Mouse (Mus musculus): ENCODE data around the gene Fam76a. TPM values are rescaled to one million over a fixed set of nuclear protein-coding genes. Genes with fewer than 3 reads are reported as not detected.

The Fam76a gene
- polyA plus RNA-seq, 1 experiment from 2014 or later: 39.5 TPM

GRCm38 (mm10) chr4:132960864-132961639 is 38.7 kb upstream of the Fam76a start:
- no peaks in the 10 kb centered on the region for H3K27me3 ChIP-seq (ENCODE audit: control insufficient read depth, insufficient read depth, low read length)
- peaks cover 25% of the 10 kb centered on the region for H3K4me1 ChIP-seq (replicated peaks; ENCODE audit: control insufficient read depth, insufficient read depth, low read length)
- ATAC-seq (ENCODE audit: low FRiP score) (no peak), DNase-seq (ENCODE audit: low spot score) (no peak)
- H3K9ac ChIP-seq: no peak overlapping the region
- H3K9me3 ChIP-seq (ENCODE audit: control insufficient read depth, low read length): no peaks in the 10 kb centered on the region
- H3K36me3 ChIP-seq (replicated peaks; ENCODE audit: control insufficient read depth, insufficient read depth): no peaks in the 10 kb centered on the region
- H3K4me2 ChIP-seq (replicated peaks): no peak overlapping the region
- H3K4me3 ChIP-seq (replicated peaks; ENCODE audit: low read length): no peak overlapping the region
- whole genome bisulfite sequencing: 55% methylated on average over 13 of the region's 13 CpGs
- H3K27ac ChIP-seq: no peak overlapping the region

- WGBS: 71% methylated on average over 5 of the region's 5 CpGs
- H3K9me3 ChIP-seq (ENCODE audit: control insufficient read depth, low read length): no peaks in the 10 kb centered on the region
- H3K4me3 ChIP-seq (replicated peaks; ENCODE audit: low read length): no peak overlapping the region
- DNase-seq (ENCODE audit: low spot score): no peak
- no peak overlapping the region for H3K4me2 ChIP-seq (replicated peaks)
- peak overlapping the region; percentile 72; the same call in 1 of the 2 replicates for H3K27ac ChIP-seq
- no peaks in the 10 kb centered on the region for H3K36me3 ChIP-seq (replicated peaks; ENCODE audit: control insufficient read depth, insufficient read depth)
- no peaks in the 10 kb centered on the region for H3K27me3 ChIP-seq (ENCODE audit: control insufficient read depth, insufficient read depth, low read length)
- no peak overlapping the region for H3K9ac ChIP-seq
- peaks cover 25% of the 10 kb centered on the region for H3K4me1 ChIP-seq (replicated peaks; ENCODE audit: control insufficient read depth, insufficient read depth, low read length)
- no peak for ATAC-seq (ENCODE audit: low FRiP score)
These were observed 38.0 kb upstream of the Fam76a start for GRCm38 (mm10) chr4:132960313-132960712.

- Histone ChIP-seq H3K36me3 (replicated peaks; ENCODE audit: control insufficient read depth, insufficient read depth) (no peaks in the 10 kb centered on the region), H3K4me3 (replicated peaks; ENCODE audit: low read length) (no peak overlapping the region), H3K9ac (no peak overlapping the region), H3K4me1 (replicated peaks; ENCODE audit: control insufficient read depth, insufficient read depth, low read length) (peaks cover 24% of the 10 kb centered on the region), H3K27ac (peak overlapping the region; percentile 72), H3K27me3 (ENCODE audit: control insufficient read depth, insufficient read depth, low read length) (no peaks in the 10 kb centered on the region), H3K9me3 (ENCODE audit: control insufficient read depth, low read length) (no peaks in the 10 kb centered on the region), H3K4me2 (replicated peaks) (no peak overlapping the region)
- 46% methylated on average over 3 of the region's 3 CpGs for WGBS
- ATAC-seq (ENCODE audit: low FRiP score) (no peak), DNase-seq (ENCODE audit: low spot score) (no peak)
These were observed 37.3 kb upstream of the Fam76a start for GRCm38 (mm10) chr4:132959679-132960045.

DNA sequence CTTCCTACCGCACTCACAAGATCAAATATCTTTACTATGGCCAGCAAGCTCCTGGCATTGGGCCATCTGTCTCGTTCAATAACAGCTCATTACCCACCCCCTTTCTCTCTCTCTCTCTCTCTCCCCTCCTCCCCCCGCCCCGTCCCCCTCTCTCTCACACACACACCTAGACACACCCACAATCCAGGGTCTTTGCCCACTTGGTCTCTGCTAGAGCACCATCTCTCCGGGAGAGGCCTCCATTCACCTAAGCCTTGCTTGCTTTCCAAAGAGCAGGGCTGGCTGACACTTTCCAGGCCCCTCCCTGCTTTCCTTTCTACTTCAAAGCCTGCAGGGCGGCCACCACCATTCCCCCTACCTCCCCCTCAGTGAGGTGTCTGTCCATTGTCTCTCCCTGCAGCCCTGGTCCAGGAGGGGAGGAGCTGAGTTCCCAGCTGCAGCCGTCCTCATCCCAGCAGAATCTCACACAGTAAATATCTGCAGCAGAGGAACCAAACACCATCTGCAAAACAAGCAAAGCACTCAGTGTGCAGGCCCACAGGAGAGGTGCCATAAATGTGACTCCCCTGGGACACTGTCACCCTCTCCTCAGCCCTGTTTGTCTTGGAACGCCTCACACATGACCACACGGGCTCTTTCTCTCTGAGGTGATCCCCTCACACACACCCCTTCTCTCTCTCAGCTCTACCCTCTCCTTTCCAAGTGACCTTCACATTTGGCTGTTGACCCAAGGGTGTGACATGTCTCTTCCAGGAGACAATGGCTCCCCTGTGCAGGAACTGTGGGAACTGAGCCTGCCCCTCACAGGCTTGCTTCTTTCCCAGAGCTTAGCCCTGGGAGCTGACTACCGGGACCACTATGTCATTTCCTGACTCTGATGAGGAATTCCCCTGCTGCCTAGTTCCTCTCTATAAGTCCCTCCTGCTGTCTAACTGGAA is 36.7 kb upstream of the Fam76a start:
- Histone ChIP-seq H3K36me3 (replicated peaks; ENCODE audit: control insufficient read depth, insufficient read depth) (no peaks in the 10 kb centered on the region), H3K9me3 (ENCODE audit: control insufficient read depth, low read length) (no peaks in the 10 kb centered on the region), H3K27ac (peak overlapping the region; percentile 72), H3K27me3 (ENCODE audit: control insufficient read depth, insufficient read depth, low read length) (no peaks in the 10 kb centered on the region), H3K4me1 (replicated peaks; ENCODE audit: control insufficient read depth, insufficient read depth, low read length) (peaks cover 22% of the 10 kb centered on the region), H3K9ac (no peak overlapping the region), H3K4me2 (replicated peaks) (no peak overlapping the region), H3K4me3 (replicated peaks; ENCODE audit: low read length) (no peak overlapping the region)
- DNase-seq (ENCODE audit: low spot score) (no peak), ATAC-seq (ENCODE audit: low FRiP score) (peak; percentile 59; the same call in 1 of the 2 replicates)
- 7% methylated on average over 10 of the region's 10 CpGs for WGBS

GRCm38 (mm10) chr4:132955395-132955791 is 33.0 kb upstream of the Fam76a start:
- H3K36me3 ChIP-seq (replicated peaks; ENCODE audit: control insufficient read depth, insufficient read depth): no peaks in the 10 kb centered on the region
- ATAC-seq (ENCODE audit: low FRiP score) (no peak), DNase-seq (ENCODE audit: low spot score) (no peak)
- no peak overlapping the region for H3K4me2 ChIP-seq (replicated peaks)
- no peaks in the 10 kb centered on the region for H3K9me3 ChIP-seq (ENCODE audit: control insufficient read depth, low read length)
- no peak overlapping the region for H3K4me3 ChIP-seq (replicated peaks; ENCODE audit: low read length)
- no peaks in the 10 kb centered on the region for H3K27me3 ChIP-seq (ENCODE audit: control insufficient read depth, insufficient read depth, low read length)
- H3K9ac ChIP-seq: no peak overlapping the region
- WGBS: 28% methylated on average over 2 of the region's 2 CpGs
- peaks cover 17% of the 10 kb centered on the region for H3K4me1 ChIP-seq (replicated peaks; ENCODE audit: control insufficient read depth, insufficient read depth, low read length)
- no peak overlapping the region for H3K27ac ChIP-seq

DNA sequence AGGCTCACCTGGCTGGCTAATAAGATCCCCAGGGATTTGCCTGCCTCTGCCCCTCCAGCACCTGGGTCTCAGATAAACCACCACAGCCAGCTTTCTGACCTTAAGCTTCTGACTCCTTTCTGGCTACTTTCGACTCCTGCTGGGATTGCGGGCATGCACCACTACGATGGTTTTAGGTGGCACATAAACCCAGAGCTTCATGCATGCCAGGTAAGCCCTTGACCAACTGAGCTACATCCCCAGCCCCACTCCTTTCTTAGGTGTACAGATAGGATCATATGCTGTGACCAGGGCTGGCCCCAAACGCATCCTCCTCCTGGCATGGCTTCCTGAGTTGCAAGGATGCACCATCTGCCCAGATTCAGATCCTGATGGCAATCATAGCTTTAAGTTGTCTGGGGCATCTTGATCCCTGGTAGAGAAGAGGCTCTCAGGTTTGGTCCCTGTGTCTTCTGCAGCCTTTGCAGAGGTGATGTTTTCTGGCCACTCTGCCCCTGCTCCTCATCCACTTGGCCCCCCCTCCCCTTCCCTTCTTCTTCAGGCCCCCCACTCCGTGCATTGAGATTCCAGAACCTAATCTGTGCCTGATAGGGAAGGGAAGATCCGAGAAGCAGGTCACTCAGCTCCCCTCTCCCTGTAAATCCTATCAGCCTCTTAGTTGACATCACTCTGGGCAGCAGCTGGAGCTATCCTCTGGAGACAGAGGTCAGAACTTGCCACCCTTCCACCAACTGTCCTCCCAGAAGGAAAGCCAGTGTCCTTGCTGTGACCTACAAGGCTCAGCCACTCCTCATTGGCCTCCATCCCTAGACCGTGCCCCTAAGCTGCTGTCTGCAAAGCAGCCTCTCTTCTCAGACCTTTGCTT is 32.4 kb upstream of the Fam76a start:
- no peaks in the 10 kb centered on the region for H3K36me3 ChIP-seq (replicated peaks; ENCODE audit: control insufficient read depth, insufficient read depth)
- no peaks in the 10 kb centered on the region for H3K27me3 ChIP-seq (ENCODE audit: control insufficient read depth, insufficient read depth, low read length)
- no peak for ATAC-seq (ENCODE audit: low FRiP score)
- no peaks in the 10 kb centered on the region for H3K9me3 ChIP-seq (ENCODE audit: control insufficient read depth, low read length)
- H3K27ac ChIP-seq: no peak overlapping the region
- DNase-seq (ENCODE audit: low spot score): no peak
- no peak overlapping the region for H3K4me2 ChIP-seq (replicated peaks)
- peaks cover 12% of the 10 kb centered on the region for H3K4me1 ChIP-seq (replicated peaks; ENCODE audit: control insufficient read depth, insufficient read depth, low read length)
- 71% methylated on average over 7 of the region's 7 CpGs for WGBS
- no peak overlapping the region for H3K4me3 ChIP-seq (replicated peaks; ENCODE audit: low read length)
- H3K9ac ChIP-seq: no peak overlapping the region

DNA sequence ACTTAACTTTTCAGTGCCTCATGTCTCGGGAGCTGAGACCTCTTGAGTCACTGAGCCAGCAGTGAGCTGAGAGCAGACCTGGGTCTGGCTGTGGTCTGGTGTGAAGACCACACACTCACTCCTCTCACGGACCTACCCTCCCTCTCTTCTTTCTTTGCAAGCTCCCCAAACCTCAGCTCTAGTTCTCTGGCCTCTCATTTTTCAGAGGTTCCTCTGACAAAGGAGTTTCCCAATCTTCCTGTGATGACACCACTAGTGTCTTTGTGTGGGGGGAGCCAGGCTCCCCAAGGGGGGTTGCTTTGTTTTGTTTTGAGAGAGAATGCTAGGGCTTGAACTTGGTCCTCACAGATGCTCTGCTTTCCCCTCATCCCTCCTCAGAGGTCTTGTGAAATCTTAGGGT is 28.6 kb upstream of the Fam76a start:
- Histone ChIP-seq H3K9ac (no peak overlapping the region), H3K27ac (no peak overlapping the region), H3K4me3 (replicated peaks; ENCODE audit: low read length) (no peak overlapping the region), H3K36me3 (replicated peaks; ENCODE audit: control insufficient read depth, insufficient read depth) (no peaks in the 10 kb centered on the region), H3K9me3 (ENCODE audit: control insufficient read depth, low read length) (no peaks in the 10 kb centered on the region), H3K4me2 (replicated peaks) (no peak overlapping the region), H3K4me1 (replicated peaks; ENCODE audit: control insufficient read depth, insufficient read depth, low read length) (peaks cover 3% of the 10 kb centered on the region), H3K27me3 (ENCODE audit: control insufficient read depth, insufficient read depth, low read length) (no peaks in the 10 kb centered on the region)
- WGBS: 65% methylated on average over 2 of the region's 2 CpGs
- ATAC-seq (ENCODE audit: low FRiP score) (no peak), DNase-seq (ENCODE audit: low spot score) (no peak)

DNA sequence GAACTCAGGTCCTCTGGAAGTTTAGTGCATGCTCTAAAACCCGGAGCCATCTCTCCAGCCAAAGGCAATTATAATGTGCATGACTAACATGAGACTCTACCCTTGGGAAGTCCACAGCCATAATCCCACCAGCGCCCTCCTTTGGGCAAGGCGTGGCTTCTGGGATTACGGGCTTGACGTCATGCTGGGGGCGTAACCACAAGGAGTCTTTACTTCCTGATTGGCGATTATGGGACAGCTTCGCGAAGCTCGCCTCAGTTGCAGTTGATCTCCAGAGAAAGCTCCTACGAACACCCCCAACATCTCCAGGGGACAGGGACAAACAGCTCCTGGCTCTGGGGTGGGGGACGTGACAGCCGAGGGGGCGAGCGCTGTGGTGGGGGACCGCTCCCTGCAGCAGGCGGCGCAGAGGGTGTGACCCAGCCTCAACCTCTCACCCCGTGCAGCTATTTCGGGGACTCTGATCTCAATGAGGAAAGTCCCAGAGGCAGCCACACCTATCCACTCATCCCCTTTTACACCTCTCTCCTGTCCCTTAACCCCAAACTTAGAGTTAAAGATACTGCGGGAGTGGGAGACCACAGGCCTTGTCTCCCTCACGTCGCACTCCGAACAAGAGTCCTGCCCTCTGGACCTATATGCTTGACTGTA is 27.6 kb upstream of the Fam76a start:
- ATAC-seq (ENCODE audit: low FRiP score): no peak
- WGBS: 21% methylated on average over 24 of the region's 24 CpGs
- H3K4me2 ChIP-seq (replicated peaks): no peak overlapping the region; the same call in 1 of the 2 replicates

More for the DNA sequence above, 27.6 kb upstream of the Fam76a start:
- Histone ChIP-seq H3K9me3 (ENCODE audit: control insufficient read depth, low read length) (no peaks in the 10 kb centered on the region), H3K4me3 (replicated peaks; ENCODE audit: low read length) (no peak overlapping the region), H3K4me1 (replicated peaks; ENCODE audit: control insufficient read depth, insufficient read depth, low read length) (peaks cover 7% of the 10 kb centered on the region), H3K27me3 (ENCODE audit: control insufficient read depth, insufficient read depth, low read length) (no peaks in the 10 kb centered on the region), H3K36me3 (replicated peaks; ENCODE audit: control insufficient read depth, insufficient read depth) (no peaks in the 10 kb centered on the region), H3K27ac (no peak overlapping the region), H3K9ac (no peak overlapping the region)
- DNase-seq (ENCODE audit: low spot score): no peak
